Mouse (Mus musculus): ENCODE results near the gene Gm11639. TPM values are rescaled to one million over a fixed set of nuclear protein-coding genes. Genes with fewer than 3 reads are reported as not detected.

The Gm11639 gene
- total and polyA plus RNA-seq, 3 experiments: 0.21 to 0.67 (median 0.32) TPM

DNA sequence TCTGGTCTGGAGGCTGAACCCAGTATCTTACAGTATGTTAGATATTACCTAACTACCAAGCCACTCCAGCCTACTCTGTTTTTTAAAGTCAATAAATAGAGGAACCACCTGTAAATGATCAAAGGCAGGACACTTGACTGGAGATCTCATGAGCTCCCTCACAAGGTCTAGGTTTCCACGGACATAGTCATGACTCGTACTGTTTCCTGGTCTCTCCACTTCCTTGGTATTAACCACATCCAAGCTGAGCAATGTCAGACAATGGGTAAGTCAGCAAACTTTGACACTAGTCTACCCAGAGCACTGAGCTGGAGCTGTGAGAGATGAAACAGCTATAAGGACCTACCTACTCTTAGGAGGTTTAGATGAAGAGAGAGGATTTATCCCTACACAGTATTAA is 46.6 kb upstream of the Gm11639 start:
- Histone ChIP-seq H3K9me3 (replicated peaks; ENCODE audit: low read length) (no peaks in the 10 kb centered on the region), H3K4me2 (ENCODE audit: insufficient read depth, low read depth, poor library complexity, severe bottlenecking) (no peak overlapping the region), H3K79me2 (replicated peaks; ENCODE audit: control insufficient read depth, extremely low read depth, insufficient read depth, poor library complexity, severe bottlenecking) (no peaks in the 10 kb centered on the region), H3K36me3 (replicated peaks in 1 of 2; ENCODE audit: control insufficient read depth in 1 of 2, insufficient read depth in 1 of 2, low read length in 1 of 2) (peaks cover 0 to 54% of the 10 kb centered on the region in 2 experiments), H3K27me3 (replicated peaks) (no peaks in the 10 kb centered on the region), H3K27ac (ENCODE audit: insufficient read depth, low read depth) (no peak overlapping the region), H3K4me1 (ENCODE audit: control insufficient read depth in 1 of 2, insufficient read depth in 2 of 2) (peaks cover 16 to 52% of the 10 kb centered on the region in 2 experiments), H3K4me3 (replicated peaks in 1 of 3; ENCODE audit: low read depth in 2 of 3, low read length in 2 of 3, poor library complexity in 1 of 3) (no peak overlapping the region), H3K9ac (ENCODE audit: insufficient read depth, low read depth) (no peak overlapping the region)
- in situ Hi-C loops (cut with MboI; ENCODE audit: low pct_ligation_motif_present, low pct_unique_long_range_greater_than_20kb, low sequenced_read_pairs): no loop called here
- DNase-seq (ENCODE audit: extremely low read depth): no peak
- TF ChIP-seq POLR2A (IDR thresholded peaks at IDR 0.05; ENCODE audit: low read depth, low read length) (no peak), RAD21 (IDR thresholded peaks at IDR 0.05; ENCODE audit: low read depth, low read length) (no peak), JUND (conservative IDR thresholded peaks at IDR 0.05; ENCODE audit: low read depth, low read length) (no peak), NELFE (IDR thresholded peaks at IDR 0.05; ENCODE audit: low read depth, low read length) (no peak), HCFC1 (IDR thresholded peaks at IDR 0.05; ENCODE audit: low read depth, low read length) (no peak), SIN3A (IDR thresholded peaks at IDR 0.05; ENCODE audit: low read length) (no peak), EP300 (IDR thresholded peaks at IDR 0.05; ENCODE audit: low read length) (no peak), SMC3 (IDR thresholded peaks at IDR 0.05; ENCODE audit: low read depth, low read length) (no peak), ETS1 (conservative IDR thresholded peaks at IDR 0.05; ENCODE audit: low read depth, low read length) (no peak), USF1 (IDR thresholded peaks at IDR 0.05; ENCODE audit: low read depth, low read length) (no peak), NRF1 (IDR thresholded peaks at IDR 0.05; ENCODE audit: low read depth, low read length) (no peak), UBTF (IDR thresholded peaks at IDR 0.05; ENCODE audit: low read depth, low read length) (no peak), CHD1 (IDR thresholded peaks at IDR 0.05; ENCODE audit: low read depth, low read length) (no peak), BHLHE40 (IDR thresholded peaks at IDR 0.05; ENCODE audit: low read depth, low read length) (no peak), RCOR1 (conservative IDR thresholded peaks at IDR 0.05; ENCODE audit: low read depth, low read length) (no peak), MAFK (IDR thresholded peaks at IDR 0.05; ENCODE audit: insufficient replicate concordance, low read length) (no peak), MEF2A (IDR thresholded peaks at IDR 0.05; ENCODE audit: borderline replicate concordance, low read depth, low read length) (no peak)
- dilution Hi-C loops (cut with MboI; ENCODE audit: extremely low pct_ligation_motif_present, extremely low pct_unique_long_range_greater_than_20kb, low sequenced_read_pairs): no loop called here

DNA sequence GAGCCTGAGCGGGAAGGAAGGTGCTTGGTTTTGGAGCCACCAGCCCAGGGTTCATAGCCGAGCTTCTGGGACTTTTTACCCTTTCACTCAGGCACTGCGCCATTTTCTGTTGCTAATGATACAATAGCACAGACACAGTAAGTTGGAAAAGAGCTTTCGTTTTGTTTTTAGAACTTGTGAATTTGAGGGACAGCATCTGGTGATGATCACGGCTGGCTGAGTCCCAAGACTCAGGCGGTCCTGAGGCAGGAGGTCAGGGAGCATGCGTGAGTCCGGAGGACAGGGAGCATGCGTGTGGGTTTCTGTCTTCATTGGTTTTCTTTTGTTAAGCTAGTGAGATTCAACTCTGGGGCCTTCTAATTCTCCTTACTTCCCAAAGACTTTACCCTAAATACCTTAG is 45.9 kb upstream of the Gm11639 start:
- H3K27ac ChIP-seq (ENCODE audit: insufficient read depth, low read depth): no peak overlapping the region
- H3K9ac ChIP-seq (ENCODE audit: insufficient read depth, low read depth): no peak overlapping the region
- no peak overlapping the region for H3K4me3 ChIP-seq (replicated peaks in 1 of 3; ENCODE audit: low read depth in 2 of 3, low read length in 2 of 3, poor library complexity in 1 of 3)
- in situ Hi-C loops (cut with MboI; ENCODE audit: low pct_ligation_motif_present, low pct_unique_long_range_greater_than_20kb, low sequenced_read_pairs) (no loop called here), dilution Hi-C loops (cut with MboI; ENCODE audit: extremely low pct_ligation_motif_present, extremely low pct_unique_long_range_greater_than_20kb, low sequenced_read_pairs) (no loop called here)
- peaks cover 18 to 49% of the 10 kb centered on the region in 2 experiments for H3K4me1 ChIP-seq (ENCODE audit: control insufficient read depth in 1 of 2, insufficient read depth in 2 of 2)
- TF ChIP-seq ELF1 (IDR thresholded peaks at IDR 0.05; ENCODE audit: low read depth, low read length): no peak
- TF ChIP-seq ZMIZ1 (IDR thresholded peaks at IDR 0.05; ENCODE audit: low read depth, low read length): no peak
- no peak for TF ChIP-seq MYC (IDR thresholded peaks at IDR 0.05; ENCODE audit: low read depth, low read length)
- no peak for TF ChIP-seq IRF4 (IDR thresholded peaks at IDR 0.05; ENCODE audit: low read depth, low read length)
- TF ChIP-seq MEF2A (IDR thresholded peaks at IDR 0.05; ENCODE audit: borderline replicate concordance, low read depth, low read length): no peak
- TF ChIP-seq JUND (conservative IDR thresholded peaks at IDR 0.05; ENCODE audit: low read depth, low read length): no peak
- TF ChIP-seq USF2 (conservative IDR thresholded peaks at IDR 0.05; ENCODE audit: low read depth, low read length): no peak
- TF ChIP-seq ZNF384 (IDR thresholded peaks at IDR 0.05; ENCODE audit: low read depth, low read length): no peak
- no peak for TF ChIP-seq BHLHE40 (IDR thresholded peaks at IDR 0.05; ENCODE audit: low read depth, low read length)
- no peak for TF ChIP-seq CHD2 (IDR thresholded peaks at IDR 0.05; ENCODE audit: low read length)
- peaks cover 0 to 55% of the 10 kb centered on the region in 2 experiments for H3K36me3 ChIP-seq (replicated peaks in 1 of 2; ENCODE audit: control insufficient read depth in 1 of 2, insufficient read depth in 1 of 2, low read length in 1 of 2)
- H3K4me2 ChIP-seq (ENCODE audit: insufficient read depth, low read depth, poor library complexity, severe bottlenecking): no peak overlapping the region
- no peaks in the 10 kb centered on the region for H3K79me2 ChIP-seq (replicated peaks; ENCODE audit: control insufficient read depth, extremely low read depth, insufficient read depth, poor library complexity, severe bottlenecking)
- no peak for DNase-seq (ENCODE audit: extremely low read depth)
- no peaks in the 10 kb centered on the region for H3K9me3 ChIP-seq (replicated peaks; ENCODE audit: low read length)
- no peaks in the 10 kb centered on the region for H3K27me3 ChIP-seq (replicated peaks)

All from CH12.LX (cell line).